Mouse (Mus musculus) left cerebral cortex, adult 8-10 months (tissue): ENCODE measurements around the gene Bmper. TPM values are rescaled to one million over a fixed set of nuclear protein-coding genes. Genes with fewer than 3 reads are reported as not detected.
A peak's percentile ranks its signal among the peaks of the same experiment; 100 is the strongest.

Source experiments
- DNase-seq, 2 experiments: peaks; one replicate each; pipeline ENCODE4 v3.0.0; 2022; ENCODE audit warnings: low spot score in 2 of 2
- total RNA-seq, 4 experiments: library from RNA; stranded (reverse); gene quantifications; 2 replicates each; pipeline ENCODE4 v1.2.4; 2022

Bmper gene
- total RNA-seq, 4 experiments from 2014 or later, result 7.9 to 10.4 (median 9.6) TPM

DNA sequence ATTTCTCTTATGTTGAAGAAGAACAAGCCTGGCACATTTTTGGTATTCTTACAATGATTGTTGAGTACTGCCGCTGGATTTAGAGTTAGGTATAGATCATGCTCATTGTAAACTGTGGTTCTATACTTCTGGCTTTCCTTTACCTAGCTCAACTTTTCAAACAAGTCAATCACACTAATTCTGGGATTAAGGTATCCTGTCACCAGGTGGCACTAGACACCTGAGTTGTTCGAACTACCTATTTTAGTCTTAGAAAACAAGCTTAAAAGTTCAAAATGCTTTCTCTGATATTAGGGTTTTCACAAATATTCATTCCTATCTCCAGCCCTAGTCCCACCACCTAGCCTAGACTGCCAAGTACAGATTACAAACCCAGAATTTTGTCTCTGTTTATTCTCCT is 196.2 kb downstream of the Bmper start:
- DNase-seq, result no peak

DNA sequence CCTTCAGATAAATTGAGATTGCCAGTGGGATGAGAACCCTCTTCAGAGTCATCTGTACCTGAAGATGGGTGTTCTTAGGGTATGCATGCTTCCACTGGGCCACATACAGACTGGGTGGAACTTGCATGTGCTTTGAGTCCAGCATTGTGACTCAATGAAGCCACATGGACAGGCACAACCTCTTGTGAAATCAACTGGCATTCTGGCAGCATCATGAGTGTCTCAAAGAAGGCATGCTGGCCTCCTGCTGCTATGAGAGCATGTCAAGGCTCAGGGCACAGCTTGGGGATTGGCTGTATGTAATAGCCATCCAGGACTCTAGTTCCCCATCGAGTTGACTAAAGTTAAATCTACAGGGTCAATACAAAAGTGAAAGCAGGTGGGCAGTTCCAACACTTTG is 200.9 kb downstream of the Bmper start:
- DNase-seq, result no peak

DNA sequence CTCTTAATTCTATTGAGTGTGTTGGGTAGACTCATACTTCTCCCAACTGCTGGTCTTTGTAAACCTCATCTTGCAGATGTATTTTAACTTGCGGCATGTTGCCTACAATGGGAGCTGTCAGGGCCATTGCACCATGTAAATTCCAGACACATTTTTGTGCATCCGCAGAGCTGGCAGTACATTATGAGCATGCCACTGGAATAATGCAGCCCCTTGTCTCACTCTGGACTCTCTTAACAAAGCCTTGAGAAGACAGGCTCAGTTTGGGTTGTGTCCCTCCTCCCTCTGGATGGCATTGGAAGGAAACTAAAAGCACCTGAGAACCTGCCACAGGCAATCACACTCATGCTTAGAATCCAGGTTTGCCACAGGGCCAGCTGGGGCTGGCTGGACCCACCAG is 209.8 kb downstream of the Bmper start:
- DNase-seq, result no peak

DNA sequence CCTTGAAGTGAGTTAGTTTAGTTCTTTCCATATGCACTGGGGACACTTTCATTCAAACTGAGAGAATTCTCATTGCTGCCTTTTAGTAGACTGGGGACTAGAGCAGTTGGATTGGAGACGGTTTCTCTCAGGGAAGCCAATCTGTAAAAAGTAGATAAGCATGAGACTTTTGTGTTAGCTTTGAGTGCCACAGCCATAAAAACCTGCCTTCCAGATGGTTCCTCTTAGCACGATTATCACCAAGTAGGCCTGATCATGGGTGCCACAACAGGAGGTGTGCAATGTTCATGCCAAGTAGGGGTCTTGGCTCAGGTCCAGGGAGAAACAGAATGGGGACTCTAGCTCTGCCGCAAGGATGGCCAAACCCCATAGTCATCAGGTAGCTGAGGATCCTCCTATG is 210.4 kb downstream of the Bmper start:
- DNase-seq, result no peak

DNA sequence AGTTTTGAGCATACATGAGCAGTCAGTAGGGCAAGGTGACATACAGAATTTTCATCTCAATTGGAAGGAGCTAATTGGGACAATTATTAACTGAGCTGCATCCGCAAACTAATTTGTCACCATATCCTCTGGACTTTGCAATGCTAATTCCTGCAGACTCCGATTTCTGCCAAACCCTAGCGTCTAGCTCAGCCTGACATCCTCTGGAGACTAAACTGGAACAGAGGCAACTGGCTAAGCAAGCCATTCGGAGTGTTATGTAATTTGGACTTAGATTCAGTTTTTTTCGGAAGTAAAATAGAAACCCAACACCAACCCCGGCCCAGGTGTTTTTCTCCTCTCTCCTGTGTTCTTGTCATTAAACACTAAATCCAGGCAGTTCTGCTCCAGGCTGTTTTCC is 213.9 kb downstream of the Bmper start:
- peak in 1 of 2 experiments; percentile 22 for DNase-seq

DNA sequence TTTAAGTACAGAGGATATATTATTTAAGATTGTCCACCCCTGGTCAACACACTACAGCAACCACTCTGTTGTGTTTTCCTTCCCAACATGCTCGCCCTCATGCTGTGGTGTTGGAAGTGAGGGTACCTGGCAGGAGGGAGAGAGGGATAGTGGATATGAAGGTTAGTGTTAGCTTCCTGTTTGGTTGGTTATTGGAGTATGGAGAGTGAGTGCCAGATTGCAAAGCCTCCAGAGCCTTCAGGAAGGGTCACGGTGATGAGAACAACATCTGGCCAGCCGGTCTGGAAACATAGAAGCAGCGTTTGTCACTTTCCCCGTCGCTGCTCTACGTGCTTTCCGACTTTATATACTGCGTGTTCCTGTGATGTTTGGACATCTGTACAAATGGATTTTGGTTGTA is 215.8 kb downstream of the Bmper start:
- DNase-seq, result no peak

DNA sequence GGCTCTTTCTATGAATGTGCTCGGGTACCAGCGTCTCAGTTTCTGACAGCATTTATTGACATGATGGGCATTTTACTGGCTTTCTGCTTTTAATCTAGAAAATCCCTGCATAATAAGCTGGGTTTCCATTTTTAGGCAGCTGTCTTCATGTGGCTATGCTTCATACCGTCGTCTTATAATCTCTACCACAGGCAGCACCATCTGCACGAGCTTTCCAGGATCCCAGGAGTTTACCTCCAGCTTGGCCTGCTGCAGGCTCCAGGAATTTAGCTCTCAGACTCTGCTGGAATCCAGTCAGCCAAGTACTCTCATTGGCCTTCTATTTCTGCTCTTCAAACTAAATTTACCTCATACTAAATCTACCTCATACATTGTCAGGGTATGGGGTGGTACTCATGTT is 219.3 kb downstream of the Bmper start:
- no peak for DNase-seq

DNA sequence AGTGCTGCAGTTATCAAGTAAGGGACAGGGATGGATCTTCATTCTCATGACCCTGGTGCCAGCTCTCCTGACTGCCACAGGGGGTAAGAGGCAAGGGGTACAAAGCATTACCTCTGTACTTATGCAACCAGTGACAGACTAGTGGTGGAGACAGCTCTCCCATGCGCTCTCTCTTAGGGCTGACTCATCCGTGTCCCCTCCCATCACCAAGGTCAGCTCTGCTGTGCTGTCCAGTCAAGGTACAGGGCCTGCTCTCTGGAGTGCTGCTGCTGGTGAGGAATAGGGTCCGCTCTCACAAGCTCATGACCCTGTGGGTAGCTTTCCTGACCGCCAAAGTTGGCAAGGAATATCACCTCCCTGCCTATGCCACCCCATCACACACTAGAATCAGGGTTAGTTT is 222.1 kb downstream of the Bmper start:
- DNase-seq, result no peak

DNA sequence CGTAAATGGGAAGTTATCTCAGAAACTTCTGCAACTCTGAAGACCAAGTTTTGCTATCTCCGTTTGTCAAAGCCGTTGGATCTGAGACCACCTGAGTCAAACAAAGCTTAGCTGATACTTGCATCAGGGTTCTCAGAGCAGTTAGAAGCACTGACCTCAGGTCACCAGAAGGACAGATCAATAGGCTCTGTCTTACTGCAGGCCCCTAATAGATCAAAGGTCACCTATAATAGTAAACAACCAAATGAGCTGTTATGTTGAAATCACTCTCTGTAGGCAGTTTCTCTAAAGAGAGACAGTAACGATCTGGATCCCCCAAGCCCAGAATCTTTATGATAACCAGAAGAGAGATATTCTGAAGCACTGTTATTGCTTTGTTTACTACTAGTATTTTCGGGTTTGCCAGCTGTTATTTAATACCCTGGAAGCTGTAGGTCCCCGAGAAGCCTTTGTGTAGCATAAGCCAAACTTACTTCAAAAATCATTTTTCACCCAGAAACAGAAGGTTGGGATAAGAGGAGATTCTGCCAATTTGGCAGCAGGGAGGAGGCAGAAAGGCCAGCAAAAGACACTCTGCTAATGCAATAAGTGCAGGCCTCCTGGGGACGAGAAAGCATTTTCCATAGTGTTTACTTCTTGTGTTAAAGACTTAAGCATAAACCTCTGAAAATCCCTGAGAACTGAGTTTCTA is 224.5 kb downstream of the Bmper start:
- DNase-seq, result no peak

DNA sequence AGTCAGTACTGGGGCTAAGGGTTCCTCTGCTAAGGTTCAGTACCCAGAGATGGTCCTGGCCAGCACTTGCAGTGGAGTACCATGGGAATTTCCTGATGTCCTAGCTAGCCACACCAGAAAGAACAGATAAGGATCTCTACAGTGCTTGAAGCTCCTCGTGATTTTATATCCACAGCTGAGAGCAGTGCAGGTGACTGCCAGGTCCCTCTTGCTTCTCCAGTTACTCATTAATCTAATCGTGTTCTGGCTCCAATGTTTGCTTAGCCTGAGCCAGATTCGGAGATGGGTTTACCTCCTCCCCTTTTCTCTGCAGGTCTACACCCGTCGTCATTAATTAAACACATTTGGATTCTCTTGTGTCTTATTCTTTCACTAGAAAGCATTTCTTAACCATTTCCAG is 230.4 kb downstream of the Bmper start:
- no peak for DNase-seq

DNA sequence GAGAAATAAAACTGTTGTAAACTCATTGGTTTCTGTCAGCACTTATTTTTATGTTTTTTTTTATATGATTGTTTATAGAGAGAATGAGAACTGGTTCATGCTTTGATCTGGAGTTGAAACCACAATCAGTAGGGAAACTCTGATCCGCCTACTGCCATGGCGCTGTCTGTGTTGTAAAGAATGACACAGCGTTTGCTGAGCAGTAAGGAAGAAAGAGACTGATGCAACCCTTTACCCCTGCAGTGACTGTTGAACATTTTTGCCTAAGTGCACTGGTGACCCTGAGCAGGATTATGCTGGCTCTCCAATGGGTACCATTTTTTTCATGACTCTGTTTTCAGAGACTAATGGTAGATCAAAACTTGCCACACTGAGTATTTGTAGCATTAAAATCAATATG is 234.3 kb downstream of the Bmper start:
- no peak for DNase-seq

DNA sequence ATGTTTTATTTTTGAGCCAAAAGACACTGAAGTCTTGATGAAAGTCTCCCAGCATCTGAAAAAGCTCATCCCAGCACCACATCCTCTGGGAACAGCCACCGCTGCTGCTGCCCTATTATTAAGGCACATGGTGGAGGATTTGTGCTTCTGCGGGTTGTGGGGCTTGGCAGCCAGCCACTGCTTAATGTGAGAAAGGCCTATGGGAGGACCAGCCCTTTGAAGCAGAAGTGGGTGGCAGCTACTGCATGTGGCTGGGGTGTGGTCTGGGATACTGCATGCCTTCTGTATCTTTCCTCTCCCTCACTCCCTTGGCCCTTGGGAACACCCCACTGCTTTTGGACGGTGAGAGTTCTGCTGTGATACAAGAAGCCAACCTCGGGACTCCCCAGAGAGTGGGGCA is 237.8 kb downstream of the Bmper start:
- no peak for DNase-seq

DNA sequence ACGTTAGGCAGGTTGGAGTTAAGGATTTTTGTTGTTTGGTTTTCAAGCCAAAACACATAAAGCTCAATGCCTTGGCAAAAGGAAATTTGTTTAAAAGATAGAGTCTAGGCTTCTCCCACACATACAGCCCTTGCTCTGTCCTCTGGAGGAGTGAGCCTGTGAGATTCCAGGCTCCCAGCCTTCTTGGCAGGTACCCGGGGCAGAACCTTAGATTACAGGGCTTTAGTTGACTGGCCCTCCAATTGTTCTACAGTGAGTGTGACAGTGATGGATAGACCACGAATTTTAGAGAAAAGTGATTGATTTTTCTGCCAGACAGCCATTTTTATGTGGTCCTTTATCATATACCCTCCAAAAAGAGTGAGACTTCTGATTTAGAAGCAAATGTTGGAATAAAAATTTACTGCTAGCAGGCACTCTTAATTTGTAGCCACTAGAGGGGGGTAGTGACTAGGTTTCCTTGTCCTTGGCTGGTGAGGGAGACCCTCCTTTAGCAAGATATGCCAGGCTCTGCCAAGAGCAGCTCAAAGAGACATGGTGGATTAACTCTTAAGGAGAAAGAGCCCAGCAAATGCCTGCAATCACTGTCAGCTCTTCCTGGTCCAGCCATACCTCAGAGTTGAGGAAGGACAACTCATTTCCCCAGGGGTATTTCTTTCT is 240.2 kb downstream of the Bmper start:
- DNase-seq, result no peak

DNA sequence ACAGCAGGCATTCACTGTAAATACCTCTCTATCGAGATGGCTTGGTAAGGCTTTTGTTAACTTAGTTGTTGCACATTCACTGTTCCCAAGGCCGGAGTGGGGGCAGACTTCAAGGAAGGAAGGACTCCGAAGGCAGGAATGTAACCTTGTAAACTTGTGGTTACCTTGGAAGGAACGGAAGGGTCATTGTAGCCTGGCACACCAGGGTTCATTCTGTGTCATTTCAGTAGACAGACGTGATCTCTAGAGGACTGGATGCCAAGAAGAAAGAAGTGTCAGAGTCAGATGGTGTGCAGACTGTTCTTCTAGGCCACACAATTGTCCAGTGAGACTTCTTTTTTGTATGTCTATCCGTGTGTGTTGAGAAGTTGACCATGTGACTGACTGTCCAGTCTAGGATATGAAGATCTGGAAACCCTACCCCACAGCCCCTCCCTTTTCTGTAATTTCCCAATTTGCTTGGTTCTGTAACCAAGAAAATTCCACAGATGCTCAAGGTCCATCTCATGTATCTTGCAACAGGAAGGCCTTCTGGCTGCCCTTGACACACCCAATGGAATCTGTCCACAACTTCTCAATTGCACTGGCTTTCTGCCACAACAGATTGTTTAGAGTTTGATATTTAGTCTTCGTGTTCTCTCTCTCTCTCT is 242.2 kb downstream of the Bmper start:
- DNase-seq, result no peak

DNA sequence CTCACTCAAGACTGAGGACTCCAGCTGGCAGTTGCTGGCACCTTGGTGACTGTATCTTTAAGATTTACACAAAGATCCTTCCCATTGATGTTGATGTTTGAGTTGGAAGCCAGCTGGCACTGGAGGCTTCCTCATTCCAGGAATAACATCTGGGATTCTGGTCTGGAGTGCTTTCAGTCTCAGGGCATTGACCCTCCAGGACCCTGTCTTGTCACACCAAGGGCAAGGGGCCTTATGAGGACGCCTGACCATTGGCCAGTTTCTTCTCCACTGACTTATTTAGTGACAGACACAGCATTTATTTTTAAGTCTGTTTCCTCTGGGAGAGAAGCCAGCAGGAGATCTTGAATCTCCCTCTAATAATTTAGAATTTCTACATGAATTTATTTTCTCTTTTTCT is 247.0 kb downstream of the Bmper start:
- DNase-seq, result no peak

DNA sequence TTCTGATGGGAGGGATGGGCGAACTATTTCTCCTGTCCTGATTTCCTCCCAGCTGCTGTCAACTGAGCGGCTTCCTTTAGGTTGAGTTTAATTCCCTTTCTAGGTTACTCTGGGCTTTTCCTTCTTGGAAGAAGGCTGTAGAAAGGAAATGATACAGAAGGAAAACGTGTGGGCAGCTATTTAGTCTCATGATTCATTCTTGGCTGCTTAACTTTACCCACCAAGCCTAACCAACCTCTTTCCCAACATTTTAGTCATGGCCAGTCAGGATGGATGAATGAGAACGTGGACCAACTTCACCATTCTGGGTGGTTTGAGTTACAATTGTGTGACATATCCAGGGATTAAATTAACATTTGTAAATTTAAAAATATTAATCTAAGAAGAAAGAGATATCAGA is 263.0 kb downstream of the Bmper start:
- DNase-seq, result no peak

DNA sequence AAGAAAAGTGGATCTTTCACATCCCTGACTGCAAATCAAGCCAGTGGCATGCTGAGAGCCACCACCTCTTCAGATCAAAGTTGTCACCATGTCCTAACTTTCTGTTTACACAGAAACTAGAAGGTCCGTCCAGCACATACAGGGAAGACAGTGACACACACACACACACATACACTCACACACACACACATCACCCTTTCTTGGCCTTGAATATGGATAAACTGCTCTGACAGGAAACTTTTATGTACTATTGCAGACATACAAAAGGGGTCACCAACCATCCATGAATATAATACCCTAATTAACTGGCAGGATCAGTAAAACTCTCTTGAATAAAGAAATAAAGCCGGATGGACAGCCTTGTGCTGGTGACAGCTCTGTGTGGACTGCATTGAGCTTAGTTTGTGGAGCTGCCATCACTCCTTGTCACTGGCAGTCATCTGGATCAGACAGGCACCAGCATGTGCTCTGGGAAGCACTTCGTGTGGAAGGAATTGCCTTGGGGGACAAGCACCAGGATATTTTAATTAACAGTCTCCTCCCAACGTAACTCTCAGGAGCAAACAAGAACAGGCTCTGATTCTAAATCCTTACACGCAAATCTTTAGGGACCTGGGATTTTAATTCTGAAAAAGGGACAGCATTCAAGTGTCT is 264.0 kb downstream of the Bmper start:
- DNase-seq, result no peak

DNA sequence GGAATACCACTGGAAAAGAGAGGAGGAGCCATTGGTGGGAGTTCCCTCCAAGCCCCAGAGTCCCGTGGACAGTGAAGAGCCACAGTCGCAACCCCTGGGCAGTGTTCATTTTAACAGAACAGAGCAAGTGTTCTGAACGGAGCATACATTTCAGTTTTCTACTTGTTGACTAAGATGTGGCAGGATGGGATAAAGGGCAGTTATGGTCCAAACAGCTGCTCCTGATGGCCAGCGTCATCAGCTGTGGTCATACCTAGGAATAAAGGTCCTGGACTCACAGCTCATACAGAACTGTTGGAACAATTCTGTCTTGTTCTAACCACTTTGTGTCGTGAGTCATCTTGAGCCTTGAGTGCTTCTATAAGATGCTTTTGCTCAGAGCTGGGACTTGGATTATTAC is 265.4 kb downstream of the Bmper start:
- no peak for DNase-seq

DNA sequence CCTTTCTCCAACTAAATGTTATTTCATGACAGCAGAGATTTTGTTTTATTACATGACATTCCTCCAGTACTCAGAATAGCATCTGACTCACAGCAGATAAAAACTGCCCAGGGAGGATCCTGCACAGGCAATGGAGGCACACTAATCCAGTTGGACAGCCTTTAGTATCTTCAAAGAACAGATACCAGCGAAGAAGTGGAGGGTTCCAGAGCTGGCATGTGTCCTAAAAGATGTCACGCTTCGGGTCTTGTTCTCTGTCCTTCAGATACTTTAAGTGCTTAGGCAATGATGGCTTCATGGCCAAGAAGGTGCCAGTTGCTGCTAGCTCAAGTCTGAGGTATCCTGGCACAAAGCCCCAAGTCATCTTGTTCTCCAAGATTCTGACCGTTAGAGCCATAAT is 272.5 kb downstream of the Bmper start:
- DNase-seq, result peak; percentile 10 to 51

DNA sequence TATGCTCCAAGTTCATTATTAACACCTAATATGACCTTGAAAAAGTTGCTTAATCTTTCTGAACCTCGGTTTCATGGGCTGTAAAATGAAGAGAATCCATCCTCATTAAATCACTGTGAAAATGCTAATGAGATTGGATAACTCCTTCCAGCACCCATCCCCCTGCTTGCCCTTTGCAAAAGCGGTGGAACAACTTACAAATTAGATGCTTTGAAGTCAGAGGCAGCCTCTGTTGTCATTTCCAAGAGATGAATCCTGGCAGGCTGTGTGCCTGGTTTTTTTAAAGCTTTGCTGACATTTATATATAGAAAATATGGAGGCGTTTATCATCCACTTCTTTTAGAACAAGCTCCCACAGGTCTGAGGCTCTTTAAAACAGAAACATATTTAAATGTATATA is 274.8 kb downstream of the Bmper start:
- peak; percentile 13 to 84 for DNase-seq

DNA sequence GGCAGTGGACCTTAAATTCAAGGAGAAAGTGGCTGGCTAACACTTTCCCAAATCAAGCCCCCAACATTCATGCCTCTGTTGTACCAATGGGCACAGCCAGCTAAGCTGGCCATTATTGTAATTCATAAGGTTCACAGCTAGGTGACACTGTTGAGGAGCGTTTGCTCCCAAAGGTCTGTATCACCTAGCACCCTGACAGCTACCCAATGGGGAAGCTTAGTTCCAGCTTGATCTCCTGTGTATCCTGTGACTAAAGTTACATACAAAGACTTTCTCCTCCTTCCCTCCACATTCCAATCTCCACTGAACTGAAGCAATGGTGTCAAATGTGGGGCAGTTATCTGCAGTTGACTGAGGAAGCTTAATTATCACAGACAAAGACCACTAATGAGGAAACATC is 311.0 kb downstream of the Bmper start:
- no peak for DNase-seq
